Mouse (Mus musculus): ENCODE measurements at regions not wholly inside any gene's neighbourhood (a gene's known extent, or its start where the extent isn't known, plus 50 kb on each side); places are given as distances from the start of the nearest gene placed in this dataset.

DNA sequence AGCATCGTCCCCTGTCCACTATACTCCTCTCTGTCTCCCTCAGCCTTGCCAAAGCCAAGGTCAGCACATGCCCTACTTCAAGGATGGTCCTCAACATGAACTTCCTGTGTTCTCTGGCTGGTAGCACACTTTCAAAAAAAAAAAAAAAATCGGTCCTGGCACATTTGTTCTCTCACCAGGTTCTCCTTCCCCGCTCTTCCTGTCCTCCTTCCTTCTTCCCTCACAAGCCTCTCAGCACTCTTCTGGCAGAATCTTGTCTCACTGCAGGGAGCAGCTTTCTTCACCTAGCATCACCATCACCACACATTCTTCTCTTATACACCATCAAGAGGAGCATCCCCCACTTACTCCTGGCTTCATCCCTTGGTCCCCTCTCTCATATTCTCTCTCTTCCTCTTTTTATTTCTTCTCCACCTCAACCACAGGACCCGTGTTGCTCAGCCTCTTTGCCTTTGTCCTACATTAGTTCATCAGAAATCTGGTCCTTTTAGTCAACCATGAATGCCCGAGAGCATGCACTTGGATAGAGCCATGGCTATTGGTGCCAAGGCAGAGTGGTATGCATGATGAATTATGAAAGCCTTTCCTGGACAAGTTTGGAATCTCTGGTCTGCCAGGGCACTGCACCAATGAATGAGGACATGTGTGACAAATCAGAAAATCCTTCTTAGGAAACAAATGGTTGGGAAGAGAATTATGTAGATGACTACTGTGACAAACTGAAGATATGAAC, 230.8 kb downstream of the Btg1 start:
- H3K27me3 ChIP-seq (replicated peaks): no peaks in the 10 kb centered on the region
- H3K4me1 ChIP-seq: no peaks in the 10 kb centered on the region
- ATAC-seq (ENCODE audit: low FRiP score, low read depth): no peak
- no peaks in the 10 kb centered on the region for H3K36me3 ChIP-seq
- H3K9me3 ChIP-seq: no peaks in the 10 kb centered on the region
- 77% methylated on average over 5 of the region's 5 CpGs for WGBS
- no peak overlapping the region for H3K4me3 ChIP-seq
- H3K27ac ChIP-seq: no peak overlapping the region
- H3K9ac ChIP-seq: no peak overlapping the region
- no peak overlapping the region for H3K4me2 ChIP-seq (replicated peaks)

DNA sequence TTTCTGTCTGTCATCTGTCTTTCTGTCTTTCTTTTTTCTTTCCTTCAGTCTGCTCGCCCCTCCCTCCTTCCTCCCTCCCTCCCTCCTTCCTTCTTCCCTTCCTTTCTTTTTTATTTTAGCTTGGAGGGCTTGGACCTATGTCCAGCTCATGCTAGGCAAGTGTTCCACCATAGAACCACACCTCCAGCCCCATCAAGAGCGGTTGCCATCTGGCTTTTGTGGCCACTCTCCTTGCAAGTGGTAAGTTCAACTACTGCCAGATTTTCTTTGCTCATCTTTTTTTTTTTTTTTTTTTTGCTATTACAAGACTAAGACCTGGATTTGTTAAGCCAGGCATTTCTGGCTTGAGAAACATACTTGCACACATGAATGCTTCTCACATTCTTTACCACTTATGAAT, 231.7 kb downstream of the Btg1 start:
- Histone ChIP-seq H3K27me3 (replicated peaks) (no peaks in the 10 kb centered on the region), H3K27ac (no peak overlapping the region), H3K4me2 (replicated peaks) (no peak overlapping the region), H3K9me3 (no peaks in the 10 kb centered on the region), H3K36me3 (no peaks in the 10 kb centered on the region), H3K4me1 (no peaks in the 10 kb centered on the region), H3K4me3 (no peak overlapping the region), H3K9ac (no peak overlapping the region)
- 92% methylated on average over 2 of the region's 2 CpGs for WGBS
- ATAC-seq (ENCODE audit: low FRiP score, low read depth): no peak

DNA sequence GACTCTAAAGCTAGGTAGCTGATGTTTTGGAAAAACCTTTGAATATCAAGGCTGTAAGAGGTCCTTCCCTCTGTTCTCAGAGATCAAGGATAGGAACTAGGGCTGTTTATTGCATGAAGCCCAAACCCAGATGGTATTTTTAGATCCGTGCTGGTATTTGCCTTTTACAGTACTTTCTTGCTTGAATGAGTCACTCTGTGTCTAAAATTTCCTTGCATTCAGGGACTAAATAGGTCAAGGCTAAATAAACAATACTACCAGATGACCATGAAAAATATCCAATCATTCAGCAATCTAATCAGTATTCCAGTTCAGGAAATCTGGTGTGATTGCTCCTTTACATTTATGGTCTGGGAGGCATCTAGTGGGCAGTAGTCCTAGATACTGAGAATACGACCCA, 243.6 kb downstream of the Btg1 start:
- no peak for ATAC-seq (ENCODE audit: low FRiP score, low read depth)
- Histone ChIP-seq H3K4me1 (no peaks in the 10 kb centered on the region), H3K27me3 (replicated peaks) (no peaks in the 10 kb centered on the region), H3K9me3 (no peaks in the 10 kb centered on the region), H3K4me3 (no peak overlapping the region), H3K4me2 (replicated peaks) (no peak overlapping the region), H3K9ac (no peak overlapping the region), H3K36me3 (no peaks in the 10 kb centered on the region), H3K27ac (no peak overlapping the region)
- 81% methylated on average over 2 of the region's 2 CpGs for WGBS

DNA sequence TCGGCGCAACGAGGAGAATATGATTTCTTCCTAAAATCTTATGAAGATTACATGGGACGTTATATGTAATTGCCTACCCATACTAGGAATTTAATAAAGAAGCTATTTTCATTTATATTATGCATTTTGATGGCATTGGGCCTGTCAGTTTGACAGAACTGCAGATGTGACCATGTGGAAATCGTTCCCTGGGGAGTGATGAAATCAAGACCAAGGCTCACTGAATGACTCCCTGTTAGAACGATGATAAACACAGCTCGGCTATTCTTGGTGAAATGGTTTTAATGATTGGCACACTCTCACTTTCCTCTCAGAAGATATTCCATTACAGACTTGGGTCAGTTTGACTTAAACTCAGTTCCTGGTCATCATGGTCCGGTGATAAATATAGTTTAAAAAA, 246.4 kb downstream of the Btg1 start:
- no peak overlapping the region for H3K27ac ChIP-seq
- H3K9me3 ChIP-seq: no peaks in the 10 kb centered on the region
- WGBS: 72% methylated on average over 8 of the region's 8 CpGs
- H3K4me1 ChIP-seq: no peaks in the 10 kb centered on the region
- H3K9ac ChIP-seq: no peak overlapping the region
- no peaks in the 10 kb centered on the region for H3K27me3 ChIP-seq (replicated peaks)
- H3K4me3 ChIP-seq: no peak overlapping the region
- no peak overlapping the region for H3K4me2 ChIP-seq (replicated peaks)
- no peak for ATAC-seq (ENCODE audit: low FRiP score, low read depth)
- H3K36me3 ChIP-seq: no peaks in the 10 kb centered on the region

DNA sequence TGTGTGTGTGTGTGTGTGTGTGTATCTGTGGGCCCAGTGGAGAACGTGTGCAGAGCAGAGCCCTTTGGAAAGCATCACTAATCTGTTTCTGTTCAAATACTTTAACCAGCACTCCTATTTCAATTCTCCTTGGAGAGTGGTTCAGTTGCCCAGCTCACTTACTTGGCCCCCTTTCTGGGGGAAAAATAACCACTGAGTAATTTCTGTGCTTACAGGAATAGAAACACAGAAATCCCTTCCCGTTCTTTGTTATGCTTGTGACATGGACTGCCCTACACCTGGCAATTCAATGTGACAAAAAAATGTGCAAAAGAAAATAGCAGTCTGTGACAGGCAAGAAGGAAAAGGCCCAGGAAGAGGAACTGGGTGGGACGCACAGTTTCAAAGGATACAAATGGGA, 249.7 kb downstream of the Btg1 start:
- Histone ChIP-seq H3K4me1 (no peaks in the 10 kb centered on the region), H3K27me3 (replicated peaks) (no peaks in the 10 kb centered on the region), H3K4me3 (no peak overlapping the region), H3K36me3 (no peaks in the 10 kb centered on the region), H3K27ac (no peak overlapping the region), H3K9ac (no peak overlapping the region), H3K4me2 (replicated peaks) (no peak overlapping the region), H3K9me3 (no peaks in the 10 kb centered on the region)
- WGBS: 89% methylated on average over 3 of the region's 3 CpGs
- no peak for ATAC-seq (ENCODE audit: low FRiP score, low read depth)

DNA sequence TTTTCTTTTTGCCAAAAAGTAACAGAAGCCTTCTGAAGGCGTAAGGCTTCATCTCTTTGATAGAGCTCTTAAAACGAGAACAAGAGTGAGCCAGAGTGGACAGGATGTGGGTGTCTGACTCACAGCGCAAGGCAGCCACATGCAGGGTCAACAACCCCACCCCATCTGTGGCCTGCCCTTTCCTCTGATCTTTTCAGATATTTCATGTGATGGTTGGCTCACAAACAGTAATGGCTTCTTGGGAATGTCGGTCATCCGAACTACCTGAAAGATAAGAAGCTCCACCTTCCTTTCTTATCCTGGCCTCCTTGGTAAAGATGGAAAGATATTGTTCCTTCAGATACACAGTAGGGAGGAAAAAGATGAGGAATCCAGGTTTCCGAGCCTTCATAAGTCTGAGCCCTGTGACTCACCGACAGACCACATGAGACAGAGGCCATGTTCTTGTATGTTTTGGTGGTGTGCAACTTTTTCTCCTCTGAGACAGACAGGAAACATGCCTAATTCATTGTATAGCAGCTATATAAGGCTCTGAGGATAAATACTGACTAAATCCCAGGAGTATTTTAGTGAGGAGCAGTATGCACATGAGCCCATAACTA, 254.9 kb downstream of the Btg1 start:
- H3K9me3 ChIP-seq: no peaks in the 10 kb centered on the region
- no peak overlapping the region for H3K4me3 ChIP-seq
- no peaks in the 10 kb centered on the region for H3K4me1 ChIP-seq
- no peak overlapping the region for H3K9ac ChIP-seq
- H3K27me3 ChIP-seq (replicated peaks): no peaks in the 10 kb centered on the region
- no peak overlapping the region for H3K4me2 ChIP-seq (replicated peaks)
- 87% methylated on average over 7 of the region's 7 CpGs for WGBS
- no peaks in the 10 kb centered on the region for H3K36me3 ChIP-seq
- ATAC-seq (ENCODE audit: low FRiP score, low read depth): no peak
- no peak overlapping the region for H3K27ac ChIP-seq

DNA sequence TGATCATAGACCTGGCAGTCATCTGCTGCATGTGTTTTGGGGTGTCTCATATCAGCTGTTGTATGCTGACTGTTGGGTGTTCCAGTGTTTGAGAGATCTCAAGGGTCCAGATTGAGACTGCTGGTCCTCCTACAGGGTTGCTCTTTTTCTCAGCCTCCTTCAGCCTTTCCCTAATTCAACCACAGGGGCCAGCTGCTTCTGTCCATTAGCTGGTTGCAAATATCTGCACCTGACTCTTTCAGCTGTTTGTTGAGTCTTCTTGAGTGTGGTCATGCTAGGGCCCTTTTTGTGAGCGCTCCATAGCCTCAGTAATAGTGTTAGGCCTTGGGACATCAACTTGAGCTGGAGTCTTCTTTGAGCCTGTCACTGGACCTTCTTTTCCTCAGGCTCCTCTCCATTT, 257.8 kb downstream of the Btg1 start:
- H3K9me3 ChIP-seq: no peaks in the 10 kb centered on the region
- H3K4me3 ChIP-seq: no peak overlapping the region
- ATAC-seq (ENCODE audit: low FRiP score, low read depth): no peak
- H3K9ac ChIP-seq: no peak overlapping the region
- H3K36me3 ChIP-seq: no peaks in the 10 kb centered on the region
- WGBS: 100% methylated on average over 1 of the region's 1 CpGs
- no peak overlapping the region for H3K27ac ChIP-seq
- no peaks in the 10 kb centered on the region for H3K4me1 ChIP-seq
- H3K27me3 ChIP-seq (replicated peaks): no peaks in the 10 kb centered on the region
- H3K4me2 ChIP-seq (replicated peaks): no peak overlapping the region

DNA sequence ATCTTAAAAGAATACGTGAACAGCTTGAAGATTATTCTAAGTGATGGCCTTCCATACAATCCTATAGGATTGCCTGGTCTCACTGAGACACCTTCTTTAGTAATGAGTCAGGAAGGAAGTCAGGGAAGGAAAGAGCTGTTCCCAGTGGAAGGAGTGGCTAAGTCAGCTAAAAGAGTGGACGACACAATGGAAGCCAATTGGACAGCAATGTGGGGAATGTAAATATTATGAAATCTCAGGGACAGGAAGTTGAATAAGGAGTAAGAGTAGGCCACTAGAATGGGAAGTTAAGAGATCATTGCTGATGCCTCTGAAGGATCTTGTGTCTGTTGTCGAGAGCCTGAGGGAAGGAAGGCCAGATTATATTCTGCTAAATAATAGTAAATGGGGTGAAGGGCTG, 258.9 kb downstream of the Btg1 start:
- ATAC-seq (ENCODE audit: low FRiP score, low read depth): no peak
- Histone ChIP-seq H3K27ac (no peak overlapping the region), H3K9me3 (no peaks in the 10 kb centered on the region), H3K27me3 (replicated peaks) (no peaks in the 10 kb centered on the region), H3K9ac (no peak overlapping the region), H3K4me1 (no peaks in the 10 kb centered on the region), H3K36me3 (no peaks in the 10 kb centered on the region), H3K4me2 (replicated peaks) (no peak overlapping the region), H3K4me3 (no peak overlapping the region)
- 80% methylated on average over 3 of the region's 3 CpGs for WGBS

DNA sequence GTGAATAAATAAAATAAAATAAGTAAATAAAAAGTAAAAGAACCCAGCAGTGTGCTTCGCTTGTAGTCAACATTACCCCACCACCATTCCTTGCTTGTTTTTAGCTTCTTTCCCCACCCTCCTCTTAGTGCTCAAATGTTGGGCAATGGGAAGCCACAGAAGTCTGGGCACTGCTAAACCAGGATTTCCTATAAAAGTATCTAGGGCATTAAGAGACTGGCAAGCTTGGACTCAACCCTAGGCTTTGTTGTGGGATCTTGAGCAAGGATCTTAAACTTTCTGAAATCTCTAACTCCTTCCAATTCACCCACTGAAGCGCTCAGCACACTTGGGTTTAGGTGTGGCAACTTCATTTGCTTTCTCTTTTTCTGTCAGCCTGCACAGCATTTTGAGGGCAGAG, 262.6 kb downstream of the Btg1 start:
- no peaks in the 10 kb centered on the region for H3K4me1 ChIP-seq
- H3K4me2 ChIP-seq (replicated peaks): no peak overlapping the region
- no peaks in the 10 kb centered on the region for H3K36me3 ChIP-seq
- H3K4me3 ChIP-seq: no peak overlapping the region
- no peak overlapping the region for H3K27ac ChIP-seq
- H3K9me3 ChIP-seq: no peaks in the 10 kb centered on the region
- 97% methylated on average over 2 of the region's 2 CpGs for WGBS
- ATAC-seq (ENCODE audit: low FRiP score, low read depth): no peak
- H3K9ac ChIP-seq: no peak overlapping the region
- H3K27me3 ChIP-seq (replicated peaks): no peaks in the 10 kb centered on the region

DNA sequence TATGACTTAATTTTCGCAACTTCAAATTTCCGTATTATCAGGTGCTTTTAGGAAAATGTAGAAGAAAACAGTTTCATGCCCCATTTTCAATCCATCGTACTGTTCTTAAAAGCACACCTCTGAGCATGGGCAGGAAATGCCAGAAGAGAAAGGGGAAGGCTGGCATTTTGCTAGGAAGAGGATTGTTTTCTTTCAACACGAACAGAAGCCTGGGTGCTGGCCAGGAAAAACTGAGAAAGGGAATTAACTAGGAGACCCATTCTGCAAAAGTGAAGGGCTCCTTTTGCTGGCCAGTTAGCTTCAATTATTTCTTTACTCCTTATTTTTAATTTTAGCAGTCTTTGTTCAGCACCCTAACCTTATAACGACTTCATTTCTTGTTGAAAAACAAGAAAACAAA, 264.0 kb downstream of the Btg1 start:
- 86% methylated on average over 5 of the region's 5 CpGs for WGBS
- Histone ChIP-seq H3K4me3 (no peak overlapping the region), H3K27ac (no peak overlapping the region)

DNA sequence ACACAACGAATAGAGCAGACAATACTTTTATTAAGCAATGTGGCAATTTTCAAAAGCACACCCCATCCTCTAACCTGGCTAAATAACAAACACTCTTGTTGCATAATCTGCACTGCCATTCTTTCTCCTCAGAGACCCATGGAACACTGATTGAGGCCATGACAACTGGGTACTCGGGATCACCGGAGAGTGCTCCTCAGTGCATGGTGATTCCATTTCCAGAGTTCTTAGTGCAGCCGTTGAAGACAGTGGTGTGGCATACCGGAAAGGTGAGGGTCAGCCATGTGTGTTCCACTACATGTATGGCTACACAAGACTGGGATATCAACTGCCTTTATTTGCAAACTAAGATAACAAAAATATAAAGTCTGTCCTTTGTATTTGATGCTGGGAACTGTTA, 264.4 kb downstream of the Btg1 start:
- ATAC-seq (ENCODE audit: low FRiP score, low read depth): no peak
- Histone ChIP-seq H3K4me2 (replicated peaks) (no peak overlapping the region), H3K4me1 (no peaks in the 10 kb centered on the region), H3K9me3 (no peaks in the 10 kb centered on the region), H3K4me3 (no peak overlapping the region), H3K9ac (no peak overlapping the region), H3K36me3 (no peaks in the 10 kb centered on the region), H3K27ac (no peak overlapping the region), H3K27me3 (replicated peaks) (no peaks in the 10 kb centered on the region)
- WGBS: 79% methylated on average over 5 of the region's 5 CpGs

More for the DNA sequence above, 264.0 kb downstream of the Btg1 start:
- no peaks in the 10 kb centered on the region for H3K36me3 ChIP-seq
- H3K9me3 ChIP-seq: no peaks in the 10 kb centered on the region
- no peaks in the 10 kb centered on the region for H3K27me3 ChIP-seq (replicated peaks)
- H3K4me2 ChIP-seq (replicated peaks): no peak overlapping the region
- no peak for ATAC-seq (ENCODE audit: low FRiP score, low read depth)
- H3K4me1 ChIP-seq: no peaks in the 10 kb centered on the region
- no peak overlapping the region for H3K9ac ChIP-seq

DNA sequence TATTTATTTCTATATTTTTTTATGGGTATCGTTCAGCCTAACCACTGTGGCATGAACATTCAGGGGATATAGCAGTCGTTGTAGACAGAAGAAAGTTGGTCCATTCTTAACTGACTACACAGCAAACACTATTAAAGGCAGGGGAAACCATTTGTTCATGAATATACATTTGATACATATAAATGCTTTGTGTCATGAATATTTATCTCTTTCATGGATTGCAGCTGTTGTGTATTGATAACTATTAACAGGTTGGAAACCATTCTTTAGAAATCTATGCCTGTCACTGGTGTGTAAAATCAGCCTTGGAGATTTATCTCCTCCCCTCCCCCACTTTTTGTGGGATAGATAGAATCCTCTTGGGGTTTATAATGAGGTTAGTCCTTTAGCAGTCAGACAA, 264.9 kb downstream of the Btg1 start:
- no peaks in the 10 kb centered on the region for H3K4me1 ChIP-seq
- no peak overlapping the region for H3K4me2 ChIP-seq (replicated peaks)
- H3K27me3 ChIP-seq (replicated peaks): no peaks in the 10 kb centered on the region
- H3K36me3 ChIP-seq: no peaks in the 10 kb centered on the region
- no peak overlapping the region for H3K9ac ChIP-seq
- ATAC-seq (ENCODE audit: low FRiP score, low read depth): no peak
- 54% methylated on average over 2 of the region's 2 CpGs for WGBS
- H3K4me3 ChIP-seq: no peak overlapping the region
- no peak overlapping the region for H3K27ac ChIP-seq
- no peaks in the 10 kb centered on the region for H3K9me3 ChIP-seq

DNA sequence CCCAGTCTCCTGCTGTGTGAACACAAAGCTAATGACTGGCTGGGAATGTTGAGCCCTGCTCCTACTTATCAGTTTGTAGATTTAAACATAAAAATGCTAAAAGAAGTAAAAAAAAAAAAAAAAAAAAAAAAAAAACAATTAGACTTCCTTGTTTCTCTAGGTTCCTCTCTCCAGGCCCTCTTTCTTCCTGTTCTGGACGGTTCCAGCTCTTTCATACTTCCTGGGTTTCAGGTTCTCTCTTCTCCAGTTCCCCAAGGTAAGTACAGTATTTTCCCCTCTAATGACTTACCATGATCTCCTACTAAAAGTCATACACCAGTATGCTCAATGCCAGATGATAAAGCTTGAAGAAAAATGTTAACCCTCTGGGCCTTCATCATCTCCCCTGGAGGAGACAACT, 284.3 kb downstream of the Btg1 start:
- no peak for ATAC-seq (ENCODE audit: low FRiP score, low read depth)
- no peaks in the 10 kb centered on the region for H3K4me1 ChIP-seq
- no peak overlapping the region for H3K4me2 ChIP-seq (replicated peaks)
- no peak overlapping the region for H3K4me3 ChIP-seq
- no peaks in the 10 kb centered on the region for H3K27me3 ChIP-seq (replicated peaks)
- no peak overlapping the region for H3K27ac ChIP-seq
- H3K36me3 ChIP-seq: no peaks in the 10 kb centered on the region
- 100% methylated on average over 1 of the region's 1 CpGs for WGBS
- no peaks in the 10 kb centered on the region for H3K9me3 ChIP-seq
- H3K9ac ChIP-seq: no peak overlapping the region
